Mouse (Mus musculus) v-Abl transformed pro-B cells (cell line): Measurements from ENCODE around the gene D630039A03Rik.

Experiments
- in situ Hi-C, 2 experiments: fragments of 400-800 bp; cut with MboI; formaldehyde crosslinking; loops; one replicate each; pipeline ENCODE4 v1.15.1; 2025; ENCODE audit not compliant: unreplicated experiment in 2 of 2

D630039A03Rik gene

GRCm38 (mm10) chr4:57860204-57860611 lies 55.9 kb downstream of the D630039A03Rik start:
- in situ Hi-C loops: loop anchor here (5.0 to 10.0 kb wide), 2 partner anchors 38 to 45 kb away; no protein-coding TSS in a partner anchor
